Mouse (Mus musculus) megakaryocyte, embryonic 14.5 days (primary cell): ENCODE data around the gene Poldip3.

Source experiments
- FLI1 ChIP-seq: IDR thresholded peaks from 2 replicates; pipeline ENCODE4 v1.6.1; 2012; ENCODE audit warnings: low read length, inconsistent platforms, mixed read lengths
- GATA1 ChIP-seq: IDR thresholded peaks from 3 replicates; pipeline ENCODE4 v1.6.1; 2012; ENCODE audit warnings: mixed read lengths, low read length, inconsistent platforms, borderline replicate concordance

- no peak for TF ChIP-seq GATA1
- no peak for TF ChIP-seq FLI1
These were observed 11.4 kb upstream of the Poldip3 start for GRCm38 (mm10) chr15:83160561-83160960.
